Mouse (Mus musculus) ES-E14 (cell line): ENCODE results near the gene Trpm3.

Experiments
- CHD2 ChIP-seq: IDR thresholded peaks from 2 replicates; pipeline ENCODE4 v1.6.1; 2014; ENCODE audit warnings: mild to moderate bottlenecking, low read depth, low read length, inconsistent platforms
- MAFK ChIP-seq: IDR thresholded peaks from 2 replicates; pipeline ENCODE4 v1.6.1; 2014; ENCODE audit warnings: mild to moderate bottlenecking, low read depth, low read length, inconsistent platforms; ENCODE audit not compliant: insufficient read depth
- ZC3H11A ChIP-seq: IDR thresholded peaks from 2 replicates; pipeline ENCODE4 v1.6.1; 2012; ENCODE audit warnings: low read depth, mild to moderate bottlenecking, inconsistent platforms, low read length, borderline replicate concordance

GRCm38 (mm10) chr19:22448340-22449288 lies 309.8 kb downstream of the Trpm3 start:
- TF ChIP-seq ZC3H11A (no peak), CHD2 (no peak), MAFK (no peak)
